Mouse (Mus musculus) heart, postnatal 25 days (tissue): ENCODE results near the gene Samd11. TPM values are rescaled to one million over a fixed set of nuclear protein-coding genes. Genes with fewer than 3 reads are reported as not detected.

Experiments used
- DNase-seq: peaks from one replicate; pipeline ENCODE4 v3.0.0; 2022; ENCODE audit warnings: low spot score
- intact Hi-C: fragments of 180-260 bp; cut with DNase I; formaldehyde crosslinking; loops from one replicate; pipeline ENCODE4 v1.15.1; 2025
- microRNA-seq: library from miRNA; unstranded; fragments of <30 nt; microRNA quantifications from one replicate; pipeline ENCODE4 v1.2.0, GENCODE M21; 2022
- total RNA-seq, 2 experiments: library from RNA; stranded (reverse); gene quantifications; 2 replicates each; pipeline ENCODE4 v1.2.3; 2021

Gene Samd11
- total RNA-seq, 2 experiments from 2014 or later, result not detected

DNA sequence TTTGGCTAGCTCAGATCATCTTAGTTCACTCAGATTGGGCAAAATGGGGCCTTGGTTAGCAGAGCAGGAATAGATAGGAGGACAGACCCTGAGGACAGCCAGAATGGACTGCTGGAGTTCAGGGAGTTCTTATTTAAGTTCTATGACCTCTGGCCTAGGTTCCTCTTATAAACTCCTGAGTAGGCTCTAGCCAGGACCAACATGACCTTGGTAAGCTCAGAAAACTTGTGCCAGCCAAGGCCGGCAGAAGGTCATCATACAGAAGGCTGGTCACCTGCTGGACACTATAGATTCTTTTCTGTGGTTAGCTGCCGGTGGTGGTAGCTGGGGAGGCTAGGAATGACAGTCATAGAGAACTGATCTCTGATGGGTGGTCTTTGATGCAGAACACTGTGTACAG lies 39.3 kb downstream of the Samd11 start:
- intact Hi-C loops, result no loop called here
- no peak for DNase-seq

DNA sequence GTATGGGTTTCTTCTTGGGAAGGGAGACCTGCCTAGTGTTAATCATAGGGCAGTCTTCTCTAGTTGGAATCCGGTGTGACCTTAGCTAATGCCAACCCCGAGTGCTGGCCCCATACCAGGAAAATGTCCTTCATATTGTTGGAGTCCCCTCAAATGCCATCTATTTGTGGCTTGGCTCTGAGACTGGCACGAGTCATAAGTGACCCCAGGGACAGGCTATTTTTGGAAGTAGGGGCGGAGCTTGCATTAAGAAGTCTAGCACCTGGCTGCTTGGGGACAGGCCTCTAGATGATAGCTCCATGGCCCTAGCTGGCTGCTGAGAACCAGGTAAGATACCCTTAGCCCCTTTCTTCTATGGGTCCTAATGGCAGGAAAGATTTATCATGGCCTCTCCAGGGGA lies 39.8 kb downstream of the Samd11 start, which contains the start of gene Perm1:
Gene Perm1, plus strand, starts transcription at position 220 of the 400 bp plus-strand sequence.
- intact Hi-C loops, result no loop called here
- no peak for DNase-seq

DNA sequence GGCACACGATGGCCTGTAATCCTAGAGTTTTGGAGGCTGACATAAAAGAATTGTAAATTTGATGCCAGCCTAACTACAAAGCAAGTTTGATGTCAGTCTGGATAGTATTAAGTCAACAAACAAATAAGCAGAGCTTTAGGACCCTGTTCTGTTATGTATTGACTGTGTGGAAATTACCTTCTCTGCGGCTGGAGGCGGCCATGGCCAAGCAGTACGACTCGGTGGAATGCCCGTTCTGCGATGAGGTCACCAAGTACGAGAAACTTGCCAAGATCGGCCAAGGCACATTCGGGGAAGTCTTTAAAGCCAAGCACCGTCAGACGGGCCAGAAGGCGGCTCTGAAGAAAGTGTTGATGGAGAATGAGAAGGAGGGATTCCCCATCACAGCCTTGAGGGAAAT lies 42.3 kb downstream of the Samd11 start:
- intact Hi-C loops, result no loop called here
- no peak for DNase-seq

- DNase-seq, result no peak
- intact Hi-C loops, result no loop called here
These were observed 45.4 kb downstream of the Samd11 start for GRCm38 (mm10) chr4:156209963-156210635.

- intact Hi-C loops, result no loop called here
These were observed 46.6 kb downstream of the Samd11 start for GRCm38 (mm10) chr4:156208872-156209271.

GRCm38 (mm10) chr4:156203413-156204131 lies 51.9 kb downstream of the Samd11 start:
- intact Hi-C loops, result loop anchor here (2.0 kb wide), 1 partner anchor 31 kb away; the partner anchor contains the start of gene Plekhn1
- DNase-seq, result no peak

More at GRCm38 (mm10) chr4:156208872-156209271, 46.6 kb downstream of the Samd11 start:
- DNase-seq, result no peak

DNA sequence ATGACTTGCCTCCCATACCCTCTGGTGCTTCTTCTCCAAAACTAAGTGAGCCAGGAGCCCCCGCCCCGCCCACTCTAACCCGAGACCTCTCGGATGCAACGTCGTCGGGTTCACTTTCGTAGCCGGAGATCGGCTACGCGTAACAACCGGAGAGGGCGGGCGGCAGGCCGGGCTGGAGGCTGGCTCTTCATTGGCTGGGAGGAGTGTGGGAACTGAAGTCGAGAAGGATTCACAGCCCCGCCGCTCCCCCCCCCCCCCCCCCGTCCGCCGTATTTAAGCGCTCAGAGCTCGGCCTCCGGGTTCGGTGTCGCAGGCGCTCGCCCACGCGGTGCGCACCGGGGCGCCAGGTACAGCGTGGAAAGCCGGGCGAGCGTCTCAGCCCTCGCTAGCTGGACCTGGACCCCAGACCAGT lies 52.5 kb downstream of the Samd11 start, which contains the start of gene AW011738:
Gene AW011738, plus strand, starts transcription at position 304 of the 412 bp plus-strand sequence.
- intact Hi-C loops, result loop anchor here (2.0 kb wide), 1 partner anchor 32 kb away; the partner anchor contains the start of gene Plekhn1
- peak; percentile 69 for DNase-seq

DNA sequence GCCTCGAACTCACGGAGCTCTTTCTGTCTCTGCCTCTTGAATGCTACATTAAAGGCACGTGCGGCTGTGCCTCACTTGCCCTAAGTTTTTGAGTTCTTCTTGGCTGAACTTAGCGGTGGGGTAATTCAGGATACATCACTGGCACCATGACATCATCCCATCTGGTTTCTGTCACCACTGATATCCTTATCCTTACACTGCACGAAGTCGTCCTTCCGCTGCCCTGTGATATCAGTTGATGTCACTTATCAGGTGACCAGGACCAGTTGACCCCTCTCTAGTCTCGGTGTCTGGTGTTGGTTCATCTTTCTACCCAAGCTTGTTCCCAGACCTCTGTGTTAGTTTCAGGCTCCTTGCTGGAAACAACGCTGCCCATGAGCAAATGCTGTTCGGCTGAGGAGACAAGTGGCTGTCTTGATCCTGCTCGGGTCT lies 53.0 kb downstream of the Samd11 start:
- no peak for DNase-seq

DNA sequence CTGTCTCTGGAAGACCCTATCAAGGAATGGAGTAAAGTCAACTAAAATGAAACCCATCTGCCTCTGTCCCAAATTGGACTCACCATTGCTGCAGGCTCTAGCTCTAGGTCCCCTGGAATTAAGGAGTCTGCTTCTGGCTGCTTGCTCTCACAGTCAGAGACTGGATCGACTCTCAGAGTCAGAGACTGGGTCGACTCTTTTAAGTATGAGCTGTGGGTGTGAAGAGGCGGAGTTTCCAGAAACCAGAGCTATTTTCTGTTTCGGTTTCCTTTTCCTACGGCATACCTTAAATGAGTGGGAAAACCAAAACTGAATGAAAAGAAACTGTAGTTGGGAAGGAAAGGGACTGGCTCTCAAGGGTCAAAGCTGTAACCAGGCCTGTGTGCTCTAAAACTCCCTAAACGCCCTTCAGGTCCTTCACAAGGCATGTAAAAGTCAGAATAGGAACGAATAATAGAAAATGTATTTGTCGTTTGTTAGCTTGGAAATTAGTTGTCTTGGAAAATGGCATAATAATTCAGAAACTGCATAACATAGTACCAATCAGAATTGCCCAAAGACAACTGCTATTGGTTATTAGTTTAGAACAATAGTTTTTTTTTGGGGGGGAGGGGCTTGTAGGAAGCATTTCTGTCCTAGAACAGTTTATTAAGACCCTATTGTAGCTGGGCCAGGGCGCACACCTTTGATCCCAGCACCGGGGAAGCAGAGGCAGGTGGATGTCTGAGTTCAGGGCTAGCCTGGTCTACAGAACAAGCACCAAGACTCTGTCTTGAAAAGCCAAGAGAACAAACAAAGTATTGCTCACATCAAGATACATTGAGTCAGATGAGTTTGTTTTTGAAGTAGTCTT lies 54.6 kb downstream of the Samd11 start, which contains the start of gene Isg15:
Gene Isg15, minus strand, starts transcription at position 196 of the 853 bp plus-strand sequence.
- DNase-seq, result no peak

More for the DNA sequence above, 53.0 kb downstream of the Samd11 start:
- intact Hi-C loops, result loop anchor here (2.0 kb wide), 1 partner anchor 32 kb away; the partner anchor contains the start of gene Plekhn1

DNA sequence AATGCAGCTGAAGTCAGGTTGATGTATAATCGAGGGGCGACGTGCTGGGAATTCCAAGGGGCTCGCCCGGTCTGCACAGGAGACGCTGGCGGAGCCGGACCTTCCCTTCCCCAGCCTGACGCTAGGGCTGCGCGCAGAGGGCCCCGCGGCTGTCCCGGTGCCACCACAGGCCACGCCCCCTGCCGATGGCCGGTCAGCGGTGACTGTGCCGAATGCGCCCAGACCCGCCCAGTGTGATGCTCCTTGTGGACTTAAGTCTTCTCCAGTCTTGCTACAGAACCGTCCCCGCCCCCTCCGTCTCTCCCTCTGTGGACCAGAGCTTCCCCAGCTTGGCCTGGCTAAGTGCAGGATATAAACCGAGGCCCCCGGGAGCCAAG lies 57.6 kb downstream of the Samd11 start:
- peak; percentile 84 for DNase-seq
- intact Hi-C loops, result loop anchor here (2.0 kb wide), 1 partner anchor 87 kb away; no protein-coding TSS in a partner anchor

More for the DNA sequence above, 54.6 kb downstream of the Samd11 start, which contains the start of gene Isg15:
- intact Hi-C loops, result no loop called here

DNA sequence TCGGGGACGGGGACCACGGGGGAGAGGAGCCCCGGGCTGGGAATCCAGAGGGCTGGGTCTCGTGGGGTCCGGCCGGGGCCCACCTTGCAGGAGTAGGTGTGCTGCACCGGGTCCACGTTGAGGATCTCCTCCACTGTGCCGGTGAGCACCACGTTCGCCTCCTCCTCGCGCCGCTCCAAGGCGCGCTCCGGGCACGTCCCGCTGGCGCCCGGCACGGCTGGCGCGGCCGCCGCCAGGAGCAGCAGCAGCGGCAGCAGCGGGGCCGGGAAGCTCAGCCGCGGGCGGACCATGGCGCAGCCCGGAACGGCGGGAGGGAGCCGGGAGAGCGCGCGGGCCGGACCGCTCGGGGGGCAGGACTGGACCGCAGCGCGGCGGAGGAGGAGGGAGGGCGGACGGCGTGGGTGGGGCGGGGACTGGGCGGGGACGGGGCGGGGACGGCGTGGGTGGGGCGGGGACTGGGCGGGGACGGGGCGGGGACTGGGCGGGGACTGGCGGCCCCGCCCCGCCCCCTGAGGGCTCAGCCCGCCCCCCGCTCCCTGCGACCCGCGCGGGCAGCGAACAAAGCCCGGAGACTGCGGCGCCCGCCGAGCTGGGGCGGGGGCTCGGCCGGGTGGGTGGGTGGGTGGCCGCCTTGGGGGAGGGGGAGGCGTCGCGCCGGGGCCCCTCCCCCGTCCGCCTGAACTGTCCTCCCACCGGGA lies 58.2 kb downstream of the Samd11 start, which contains the start of gene Agrn:
Gene Agrn, minus strand, starts transcription at position 358 of the 698 bp plus-strand sequence.
- DNase-seq, result peak; percentile 59

More for the DNA sequence above, 58.2 kb downstream of the Samd11 start, which contains the start of gene Agrn:
- intact Hi-C loops, result loop anchor here (2.0 kb wide), 1 partner anchor 86 kb away; no protein-coding TSS in a partner anchor

Small RNAs within 50 kb of the gene (microRNA-seq; reads per million reads assigned to microRNA genes)
- 5.0 reads per million, percentile 13 among the genes with 10 or more reads in this experiment for gene Mir7658

Other genes with a start within 250 kb of the Samd11 start
- gene Tnfrsf4, start 241.8 kb downstream of the Samd11 start, total RNA-seq, result under 1 TPM in 1 of 2 experiments, not detected in 1; 0.23 TPM
- under 1 TPM in 1 of 2 experiments, not detected in 1; 0.34 TPM for gene Tnfrsf18, start 229.5 kb downstream of the Samd11 start, total RNA-seq
- gene Ttll10, start 196.2 kb downstream of the Samd11 start, total RNA-seq, result not detected
- 1 to 10 TPM; 3.3 to 3.6 TPM for gene 9430015G10Rik, start 145.7 kb downstream of the Samd11 start, total RNA-seq
- gene Rnf223, start 125.1 kb downstream of the Samd11 start, total RNA-seq, result under 1 TPM in 1 of 2 experiments, not detected in 1; 0.10 TPM
- gene Agrn, start 58.2 kb downstream of the Samd11 start, total RNA-seq, result 10 to 100 TPM; 35.3 to 40.4 TPM
- 1 to 10 TPM; 3.2 to 4.5 TPM for gene Isg15, start 54.8 kb downstream of the Samd11 start, total RNA-seq
- gene AW011738, start 52.4 kb downstream of the Samd11 start, total RNA-seq, result 1 to 10 TPM; 6.3 to 6.9 TPM
- gene Perm1, start 39.8 kb downstream of the Samd11 start, total RNA-seq, result 100 to 1,000 TPM; 227 to 246 TPM
- 10 to 100 TPM; 10.5 to 10.6 TPM for gene Plekhn1, start 20.8 kb downstream of the Samd11 start, total RNA-seq
- 10 to 100 TPM; 22.6 to 22.9 TPM for gene Noc2l, start 19.6 kb downstream of the Samd11 start, total RNA-seq
- gene Vmn2r-ps159, start 75.4 kb upstream of the Samd11 start, total RNA-seq, result not detected